Mouse (Mus musculus): ENCODE measurements around the gene Peg10.
"Not testable (repeated sequence)": the region's sequence is repeated elsewhere in the genome, so short reads cannot be mapped to it uniquely, and the experiment has no call there.

The Peg10 gene

GRCm38 (mm10) chr6:4748506-4748961 is 1.4 kb downstream of the Peg10 start:
- no peak for DNase-seq (ENCODE audit: low read depth, low spot score)

GRCm38 (mm10) chr6:4749091-4749490 is 2.0 kb downstream of the Peg10 start:
- peak; percentile 99 for DNase-seq (ENCODE audit: low read depth, low spot score)

- DNase-seq (ENCODE audit: low read depth, low spot score) = no peak
Observed at GRCm38 (mm10) chr6:4751355-4751754, 4.2 kb downstream of the Peg10 start.

- DNase-seq (ENCODE audit: low read depth, low spot score) = no peak
Observed at GRCm38 (mm10) chr6:4754286-4754685, 7.2 kb downstream of the Peg10 start.

- peak; percentile 39 for DNase-seq (ENCODE audit: low read depth, low spot score)
Observed at GRCm38 (mm10) chr6:4754886-4755285, 7.8 kb downstream of the Peg10 start.

GRCm38 (mm10) chr6:4761415-4762142 is 14.5 kb downstream of the Peg10 start:
- DNase-seq (ENCODE audit: low read depth, low spot score) = not testable (repeated sequence)

- no peak for DNase-seq (ENCODE audit: low read depth, low spot score)
Observed at GRCm38 (mm10) chr6:4762252-4762651, 15.1 kb downstream of the Peg10 start.

GRCm38 (mm10) chr6:4796281-4796680 is 49.2 kb downstream of the Peg10 start:
- peak; percentile 27 for DNase-seq (ENCODE audit: low read depth, low spot score)

- not testable (repeated sequence) for DNase-seq (ENCODE audit: low read depth, low spot score)
Observed at GRCm38 (mm10) chr6:4797317-4797716, 50.2 kb downstream of the Peg10 start.

- DNase-seq (ENCODE audit: low read depth, low spot score) = no peak
Observed at GRCm38 (mm10) chr6:4798382-4798781, 51.3 kb downstream of the Peg10 start.

GRCm38 (mm10) chr6:4799359-4799758 is 52.3 kb downstream of the Peg10 start:
- peak; percentile 50 for DNase-seq (ENCODE audit: low read depth, low spot score)

- no peak for DNase-seq (ENCODE audit: low read depth, low spot score)
Observed at GRCm38 (mm10) chr6:4806981-4807380, 59.9 kb downstream of the Peg10 start.

All from ZHBTc4 (cell line).